Mouse (Mus musculus): ENCODE results near the gene Ggt1. TPM values are rescaled to one million over a fixed set of nuclear protein-coding genes. Genes with fewer than 3 reads are reported as not detected.

Gene Ggt1
- polyA plus RNA-seq, 1 experiment from 2014 or later, result 3.8 TPM

- H3K36me3 ChIP-seq (ENCODE audit: control insufficient read depth, insufficient read depth, low read length), result no peaks in the 10 kb centered on the region
- no peak overlapping the region for H3K9ac ChIP-seq (replicated peaks; ENCODE audit: low read depth, low read length)
- no peak overlapping the region for H3K27ac ChIP-seq (ENCODE audit: low read length)
- H3K4me3 ChIP-seq (ENCODE audit: low read depth, low read length), result no peak overlapping the region
- H3K4me1 ChIP-seq (ENCODE audit: control insufficient read depth, insufficient read depth, low read length), result no peaks in the 10 kb centered on the region
- H3K9me3 ChIP-seq (ENCODE audit: control insufficient read depth, low read depth, low read length), result no peaks in the 10 kb centered on the region
- H3K4me2 ChIP-seq (replicated peaks; ENCODE audit: low read depth, low read length), result no peak overlapping the region
- 70% methylated on average over 5 of the region's 5 CpGs for WGBS
- H3K27me3 ChIP-seq (ENCODE audit: control insufficient read depth, insufficient read depth, low read length), result no peaks in the 10 kb centered on the region
- no peak for ATAC-seq (ENCODE audit: insufficient number of reproducible peaks, insufficient read depth, low FRiP score, low read depth)
Measured at GRCm38 (mm10) chr10:75633048-75633447, 71.6 kb downstream of the Ggt1 start.

DNA sequence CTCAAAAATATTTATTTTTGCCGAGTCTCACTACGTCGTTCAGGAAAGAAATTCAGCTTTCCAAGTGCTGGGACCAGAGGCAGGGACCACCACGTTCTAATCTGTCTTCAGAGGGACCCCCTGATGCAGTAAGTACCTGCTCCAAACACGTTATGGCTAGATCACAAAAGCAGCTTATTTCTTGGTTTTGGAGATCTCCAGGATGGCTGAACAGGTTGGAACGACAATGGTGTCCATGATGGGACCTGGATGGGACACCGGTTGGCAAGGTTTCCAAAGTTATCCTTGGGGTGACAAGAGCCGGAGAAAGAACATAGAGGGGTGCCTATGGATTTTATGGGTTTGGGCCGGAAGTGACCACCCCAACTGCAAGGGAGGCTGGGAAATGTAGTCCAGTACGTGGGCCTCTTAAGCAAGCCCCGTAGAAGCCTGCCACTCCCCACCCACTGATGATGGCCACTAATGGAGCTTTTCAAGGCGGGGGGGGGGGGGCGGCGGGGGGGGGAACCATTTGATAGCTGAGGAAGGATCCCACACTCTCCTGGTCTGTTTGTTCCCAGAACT lies 72.3 kb downstream of the Ggt1 start:
- 77% methylated on average over 14 of the region's 14 CpGs for WGBS
- Histone ChIP-seq H3K9me3 (ENCODE audit: control insufficient read depth, low read depth, low read length) (no peaks in the 10 kb centered on the region), H3K36me3 (ENCODE audit: control insufficient read depth, insufficient read depth, low read length) (no peaks in the 10 kb centered on the region), H3K27me3 (ENCODE audit: control insufficient read depth, insufficient read depth, low read length) (no peaks in the 10 kb centered on the region), H3K4me3 (ENCODE audit: low read depth, low read length) (no peak overlapping the region), H3K9ac (replicated peaks; ENCODE audit: low read depth, low read length) (no peak overlapping the region), H3K27ac (ENCODE audit: low read length) (no peak overlapping the region), H3K4me1 (ENCODE audit: control insufficient read depth, insufficient read depth, low read length) (no peaks in the 10 kb centered on the region), H3K4me2 (replicated peaks; ENCODE audit: low read depth, low read length) (no peak overlapping the region)
- ATAC-seq (ENCODE audit: insufficient number of reproducible peaks, insufficient read depth, low FRiP score, low read depth), result no peak

GRCm38 (mm10) chr10:75634610-75635009 lies 73.2 kb downstream of the Ggt1 start:
- H3K4me2 ChIP-seq (replicated peaks; ENCODE audit: low read depth, low read length), result no peak overlapping the region
- no peaks in the 10 kb centered on the region for H3K27me3 ChIP-seq (ENCODE audit: control insufficient read depth, insufficient read depth, low read length)
- 93% methylated on average over 8 of the region's 8 CpGs for WGBS
- H3K4me3 ChIP-seq (ENCODE audit: low read depth, low read length), result no peak overlapping the region
- H3K36me3 ChIP-seq (ENCODE audit: control insufficient read depth, insufficient read depth, low read length), result no peaks in the 10 kb centered on the region
- no peak overlapping the region for H3K9ac ChIP-seq (replicated peaks; ENCODE audit: low read depth, low read length)
- H3K9me3 ChIP-seq (ENCODE audit: control insufficient read depth, low read depth, low read length), result no peaks in the 10 kb centered on the region
- H3K27ac ChIP-seq (ENCODE audit: low read length), result no peak overlapping the region
- H3K4me1 ChIP-seq (ENCODE audit: control insufficient read depth, insufficient read depth, low read length), result no peaks in the 10 kb centered on the region
- no peak for ATAC-seq (ENCODE audit: insufficient number of reproducible peaks, insufficient read depth, low FRiP score, low read depth)

- no peak overlapping the region for H3K4me3 ChIP-seq (ENCODE audit: low read depth, low read length)
- no peaks in the 10 kb centered on the region for H3K36me3 ChIP-seq (ENCODE audit: control insufficient read depth, insufficient read depth, low read length)
- H3K27me3 ChIP-seq (ENCODE audit: control insufficient read depth, insufficient read depth, low read length), result no peaks in the 10 kb centered on the region
- no peak overlapping the region for H3K9ac ChIP-seq (replicated peaks; ENCODE audit: low read depth, low read length)
- H3K27ac ChIP-seq (ENCODE audit: low read length), result no peak overlapping the region
- ATAC-seq (ENCODE audit: insufficient number of reproducible peaks, insufficient read depth, low FRiP score, low read depth), result no peak
- 68% methylated on average over 14 of the region's 14 CpGs for WGBS
- H3K9me3 ChIP-seq (ENCODE audit: control insufficient read depth, low read depth, low read length), result no peaks in the 10 kb centered on the region
- no peak overlapping the region for H3K4me2 ChIP-seq (replicated peaks; ENCODE audit: low read depth, low read length)
- H3K4me1 ChIP-seq (ENCODE audit: control insufficient read depth, insufficient read depth, low read length), result no peaks in the 10 kb centered on the region
Measured at GRCm38 (mm10) chr10:75635019-75635692, 73.8 kb downstream of the Ggt1 start.

GRCm38 (mm10) chr10:75635693-75636055 lies 74.3 kb downstream of the Ggt1 start:
- H3K4me2 ChIP-seq (replicated peaks; ENCODE audit: low read depth, low read length), result no peak overlapping the region
- no peaks in the 10 kb centered on the region for H3K9me3 ChIP-seq (ENCODE audit: control insufficient read depth, low read depth, low read length)
- no peak overlapping the region for H3K9ac ChIP-seq (replicated peaks; ENCODE audit: low read depth, low read length)
- no peak overlapping the region for H3K4me3 ChIP-seq (ENCODE audit: low read depth, low read length)
- H3K27ac ChIP-seq (ENCODE audit: low read length), result no peak overlapping the region
- no peak for ATAC-seq (ENCODE audit: insufficient number of reproducible peaks, insufficient read depth, low FRiP score, low read depth)
- no peaks in the 10 kb centered on the region for H3K27me3 ChIP-seq (ENCODE audit: control insufficient read depth, insufficient read depth, low read length)
- no peaks in the 10 kb centered on the region for H3K36me3 ChIP-seq (ENCODE audit: control insufficient read depth, insufficient read depth, low read length)
- no peaks in the 10 kb centered on the region for H3K4me1 ChIP-seq (ENCODE audit: control insufficient read depth, insufficient read depth, low read length)
- 8% methylated on average over 9 of the region's 9 CpGs for WGBS

Other genes starting within 250 kb of the Ggt1 start
- gene Adora2a, start 244.7 kb upstream of the Ggt1 start, polyA plus RNA-seq (2014; fragmentation: Nextera tagmentation; extraction: Ambion mirVana), result 3.8 and 4.9 TPM in 2 replicates
- gene Upb1, start 160.5 kb upstream of the Ggt1 start, polyA plus RNA-seq (2014; fragmentation: Nextera tagmentation; extraction: Ambion mirVana), result 0.95 and 2.5 TPM in 2 replicates
- 141 and 151 TPM in 2 replicates for gene Snrpd3, start 44.1 kb upstream of the Ggt1 start, polyA plus RNA-seq (2014; fragmentation: Nextera tagmentation; extraction: Ambion mirVana)
- gene Gucd1, start 43.6 kb upstream of the Ggt1 start, polyA plus RNA-seq (2014; fragmentation: Nextera tagmentation; extraction: Ambion mirVana), result 29.9 and 30.5 TPM in 2 replicates
- gene Lrrc75b, start 1.3 kb upstream of the Ggt1 start, polyA plus RNA-seq (2014; fragmentation: Nextera tagmentation; extraction: Ambion mirVana), result 2.2 TPM in 2 replicates
- gene Ggt5, start 27.7 kb downstream of the Ggt1 start, polyA plus RNA-seq (2014; fragmentation: Nextera tagmentation; extraction: Ambion mirVana), result 4.1 and 5.2 TPM in 2 replicates
- gene Susd2, start 82.4 kb downstream of the Ggt1 start, polyA plus RNA-seq (2014; fragmentation: Nextera tagmentation; extraction: Ambion mirVana), result 8.3 and 10.2 TPM in 2 replicates
- 42.7 and 49.0 TPM in 2 replicates for gene Cabin1, start 202.7 kb downstream of the Ggt1 start, polyA plus RNA-seq (2014; fragmentation: Nextera tagmentation; extraction: Ambion mirVana)
- 65.3 and 65.5 TPM in 2 replicates for gene Ddt, start 211.8 kb downstream of the Ggt1 start, polyA plus RNA-seq (2014; fragmentation: Nextera tagmentation; extraction: Ambion mirVana)
- gene Gm20441, start 219.3 kb downstream of the Ggt1 start, polyA plus RNA-seq (2014; fragmentation: Nextera tagmentation; extraction: Ambion mirVana), result not detected in 2 replicates
- gene Gstt3, start 219.8 kb downstream of the Ggt1 start, polyA plus RNA-seq (2014; fragmentation: Nextera tagmentation; extraction: Ambion mirVana), result 46.5 and 48.5 TPM in 2 replicates
- 11.6 and 12.6 TPM in 2 replicates for gene Gstt1, start 237.0 kb downstream of the Ggt1 start, polyA plus RNA-seq (2014; fragmentation: Nextera tagmentation; extraction: Ambion mirVana)